ENCODE assay signal across 8 mouse cellular contexts in the genomic region with DNA sequence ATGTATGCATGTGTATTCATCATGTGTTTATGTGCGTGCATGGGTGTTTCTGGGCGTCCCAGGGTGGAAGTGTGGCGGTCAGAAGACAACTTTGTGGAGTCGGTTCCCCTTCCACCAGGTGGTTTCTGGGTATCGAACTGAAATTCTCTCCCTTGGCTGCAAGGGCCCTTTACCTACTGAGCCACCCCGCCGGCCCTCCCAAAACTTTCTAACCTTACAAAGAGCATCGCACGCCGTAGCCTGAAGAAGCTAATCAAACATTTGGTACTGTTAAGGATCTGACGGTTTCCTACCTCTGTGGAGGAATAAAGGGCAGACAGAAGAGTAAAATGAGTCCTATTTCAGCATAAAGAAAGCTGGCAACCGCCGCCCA. TPM values are rescaled to one million over a fixed set of nuclear protein-coding genes. Genes with fewer than 3 reads are reported as not detected.
DNase-seq lines count a peak whose midpoint lies in the region; ATAC-seq and TF ChIP-seq lines count a peak whose summit lies in the region.

No protein-coding gene starts in this region.

- H3K9me3 ChIP-seq in forebrain, postnatal 0 days (ENCODE audit: low read length): no peaks in the 10 kb centered on the region
- no peaks in the 10 kb centered on the region for H3K9me3 ChIP-seq in midbrain, embryonic 11.5 days (ENCODE audit: control insufficient read depth, low read length)

- peak overlapping the region; percentile 77 for H3K27ac ChIP-seq in bone marrow macrophage, adult 2 months (ENCODE audit: insufficient read depth, low read depth, low read length)
- H3K27ac ChIP-seq in forebrain, postnatal 0 days (ENCODE audit: low read depth, low read length): 0 out of 2 replicates have a peak overlapping the region, but pooled peaks have one; percentile 69
- no peak overlapping the region for H3K27ac ChIP-seq in midbrain, embryonic 11.5 days (ENCODE audit: low read depth, low read length)
- H3K27ac ChIP-seq in testis, adult 2 months (ENCODE audit: control insufficient read depth, insufficient read depth, low read depth, low read length): peak overlapping the region; percentile 97

- peak overlapping the region; percentile 78 for H3K4me2 ChIP-seq in forebrain, postnatal 0 days (ENCODE audit: low read depth)
- H3K4me2 ChIP-seq in midbrain, embryonic 11.5 days: peak overlapping the region; percentile 60

- DNase-seq in lung, adult 18-20 months: peak; percentile 5 to 16
- no peak for DNase-seq in lung, postnatal 25 days (ENCODE audit: low spot score)
- peak; percentile 67 for DNase-seq in forebrain, postnatal 0 days
- DNase-seq in kidney, postnatal 10 days: peak; percentile 16
- peak; percentile 95 for DNase-seq in midbrain, embryonic 11.5 days (ENCODE audit: low spot score, missing footprints)
- no peak for DNase-seq in layer of hippocampus, adult 18-20 months (ENCODE audit: low spot score in 2 of 2)

- no peaks in the 10 kb centered on the region for H3K27me3 ChIP-seq in forebrain, postnatal 0 days (ENCODE audit: insufficient read depth, low read length)
- H3K27me3 ChIP-seq in midbrain, embryonic 11.5 days (ENCODE audit: control insufficient read depth, insufficient read depth, low read length): no peaks in the 10 kb centered on the region
- no peaks in the 10 kb centered on the region for H3K27me3 ChIP-seq in testis, adult 2 months (ENCODE audit: control insufficient read depth, insufficient read depth, low read length)

- no peaks in the 10 kb centered on the region for H3K36me3 ChIP-seq in forebrain, postnatal 0 days (ENCODE audit: insufficient read depth)
- H3K36me3 ChIP-seq in midbrain, embryonic 11.5 days (ENCODE audit: control insufficient read depth, insufficient read depth, low read length): no peaks in the 10 kb centered on the region
- no peaks in the 10 kb centered on the region for H3K36me3 ChIP-seq in testis, adult 2 months (ENCODE audit: control insufficient read depth, insufficient read depth, low read length)

- 7% methylated on average over 13 of the region's 13 CpGs for WGBS in forebrain, postnatal 0 days
- 13% methylated on average over 13 of the region's 13 CpGs for WGBS in midbrain, embryonic 11.5 days

- TF ChIP-seq POLR2A in bone marrow macrophage, adult 2 months (IDR thresholded peaks at IDR 0.05; ENCODE audit: borderline replicate concordance, low read depth, low read length): no peak
- no peak for TF ChIP-seq POLR2A in testis, adult 2 months (IDR thresholded peaks at IDR 0.05; ENCODE audit: control insufficient read depth, low read depth, low read length)

- peak; percentile 53 for ATAC-seq in forebrain, postnatal 0 days
- ATAC-seq in midbrain, embryonic 11.5 days (ENCODE audit: low FRiP score): peak; percentile 28; the same call in 1 of the 2 replicates

- TF ChIP-seq CTCF in bone marrow macrophage, adult 2 months (IDR thresholded peaks at IDR 0.05; ENCODE audit: low read depth, low read length): no peak
- no peak for TF ChIP-seq CTCF in forebrain, postnatal 0 days (IDR thresholded peaks at IDR 0.05; ENCODE audit: low read depth)
- TF ChIP-seq CTCF in testis, adult 2 months (IDR thresholded peaks at IDR 0.05; ENCODE audit: control insufficient read depth, insufficient read depth, insufficient replicate concordance, low read depth, low read length): no peak

- H3K4me3 ChIP-seq in bone marrow macrophage, adult 2 months (ENCODE audit: insufficient read depth, low read length): peak overlapping the region; percentile 80
- H3K4me3 ChIP-seq in forebrain, postnatal 0 days (ENCODE audit: low read depth, low read length): peak overlapping the region; percentile 65
- H3K4me3 ChIP-seq in midbrain, embryonic 11.5 days (ENCODE audit: low read depth, low read length): peak overlapping the region; percentile 51
- H3K4me3 ChIP-seq in testis, adult 2 months (ENCODE audit: control insufficient read depth, low read depth, low read length): peak overlapping the region; percentile 100

- peaks cover 11% of the 10 kb centered on the region for H3K4me1 ChIP-seq in bone marrow macrophage, adult 2 months (ENCODE audit: control insufficient read depth, insufficient read depth, low read length)
- H3K4me1 ChIP-seq in forebrain, postnatal 0 days (ENCODE audit: insufficient read depth): no peaks in the 10 kb centered on the region
- H3K4me1 ChIP-seq in midbrain, embryonic 11.5 days (ENCODE audit: control insufficient read depth, insufficient read depth, low read length): no peaks in the 10 kb centered on the region; the same call in 1 of the 2 replicates
- H3K4me1 ChIP-seq in testis, adult 2 months (ENCODE audit: control insufficient read depth, insufficient read depth, low read length): peaks cover 5% of the 10 kb centered on the region

- H3K9ac ChIP-seq in forebrain, postnatal 0 days: peak overlapping the region; percentile 75
- peak overlapping the region; percentile 76 for H3K9ac ChIP-seq in midbrain, embryonic 11.5 days (ENCODE audit: low read length)

RNA-seq across cellular contexts. Expression of a gene that starts 0.5 kb away (rescaled TPM):
- 40.5 and 40.8 TPM in 2 replicates for polyA plus RNA-seq in bone marrow macrophage, adult 2 months (2012; ENCODE audit: insufficient read depth, insufficient read length, missing spikeins)
- 7.2 and 9.4 TPM in 2 replicates for total RNA-seq in forebrain, postnatal 0 days (2014; rRNA removed)
- polyA plus RNA-seq in forebrain, postnatal 0 days (2015; fragmentation: Nextera tagmentation; extraction: Ambion mirVana): 29.3 and 32.0 TPM in 2 replicates
- 28.1 and 30.8 TPM in 2 replicates for polyA plus RNA-seq in midbrain, embryonic 11.5 days (2014; fragmentation: Nextera tagmentation; extraction: Ambion mirVana)
- polyA plus RNA-seq in testis, adult 2 months (2012; rRNA removed): 42.8 and 62.0 TPM in 2 replicates
- total RNA-seq in layer of hippocampus, adult 18-20 months (2021): 10 to 100 TPM; 37.6 to 44.9 TPM

RNA-seq across cellular contexts. Expression of a gene that starts 20.7 kb away (rescaled TPM):
- 1.3 and 2.7 TPM in 2 replicates for polyA plus RNA-seq in bone marrow macrophage, adult 2 months (2012; ENCODE audit: insufficient read depth, insufficient read length, missing spikeins)
- total RNA-seq in forebrain, postnatal 0 days (2014; rRNA removed): 4.5 and 4.9 TPM in 2 replicates
- 5.3 and 7.0 TPM in 2 replicates for polyA plus RNA-seq in forebrain, postnatal 0 days (2015; fragmentation: Nextera tagmentation; extraction: Ambion mirVana)
- 9.1 and 9.9 TPM in 2 replicates for polyA plus RNA-seq in midbrain, embryonic 11.5 days (2014; fragmentation: Nextera tagmentation; extraction: Ambion mirVana)
- polyA plus RNA-seq in testis, adult 2 months (2012; rRNA removed): 2.1 and 2.2 TPM in 2 replicates
- total RNA-seq in layer of hippocampus, adult 18-20 months (2021): 10 to 100 TPM in 1 of 2 experiments, 1 to 10 TPM in 1; 7.9 to 13.0 TPM

RNA-seq across cellular contexts. Expression of a gene that starts 20.7 kb away (rescaled TPM):
- 28.1 and 36.5 TPM in 2 replicates for polyA plus RNA-seq in bone marrow macrophage, adult 2 months (2012; ENCODE audit: insufficient read depth, insufficient read length, missing spikeins)
- total RNA-seq in forebrain, postnatal 0 days (2014; rRNA removed): 41.4 and 47.7 TPM in 2 replicates
- polyA plus RNA-seq in forebrain, postnatal 0 days (2015; fragmentation: Nextera tagmentation; extraction: Ambion mirVana): 12.8 and 17.3 TPM in 2 replicates
- 34.3 and 41.6 TPM in 2 replicates for polyA plus RNA-seq in midbrain, embryonic 11.5 days (2014; fragmentation: Nextera tagmentation; extraction: Ambion mirVana)
- 17.4 and 19.3 TPM in 2 replicates for polyA plus RNA-seq in testis, adult 2 months (2012; rRNA removed)
- total RNA-seq in layer of hippocampus, adult 18-20 months (2021): 10 to 100 TPM; 63.6 to 64.7 TPM

Comparison
In these comparisons a context has a peak if more than half of its experiments do, and no peak if none do; other contexts are left out.
1. DNase-seq: peak in lung, adult 18-20 months (2 of 2), forebrain, postnatal 0 days (single experiment), kidney, postnatal 10 days (single experiment) and midbrain, embryonic 11.5 days (single experiment); none in lung, postnatal 25 days (single experiment) and layer of hippocampus, adult 18-20 months (0 of 2).
2. Peak in every context shown above with its lines, with median percentiles within 50 percentile points of each other: H3K4me3 ChIP-seq.